Mouse (Mus musculus) olfactory bulb, adult 2 months (tissue): ENCODE data around the gene Sept14.

ENCODE experiments used
- CTCF ChIP-seq: fragments of 200-500 bp; IDR thresholded peaks from 2 replicates; pipeline ENCODE4 v1.5.1; 2012; ENCODE audit warnings: low read depth, mild to moderate bottlenecking, low read length, moderate library complexity; ENCODE audit not compliant: insufficient read depth
- POLR2A ChIP-seq: fragments of 200-500 bp; IDR thresholded peaks from 2 replicates; pipeline ENCODE4 v1.6.1; 2012; ENCODE audit warnings: mild to moderate bottlenecking, low read depth, low read length, moderate library complexity; ENCODE audit not compliant: insufficient read depth

- TF ChIP-seq CTCF (no peak), POLR2A (no peak)
Measured at GRCm38 (mm10) chr5:129690528-129690927, 17.8 kb downstream of the Sept14 start.
